Mouse (Mus musculus): ENCODE data around the gene Vps54.

DNA sequence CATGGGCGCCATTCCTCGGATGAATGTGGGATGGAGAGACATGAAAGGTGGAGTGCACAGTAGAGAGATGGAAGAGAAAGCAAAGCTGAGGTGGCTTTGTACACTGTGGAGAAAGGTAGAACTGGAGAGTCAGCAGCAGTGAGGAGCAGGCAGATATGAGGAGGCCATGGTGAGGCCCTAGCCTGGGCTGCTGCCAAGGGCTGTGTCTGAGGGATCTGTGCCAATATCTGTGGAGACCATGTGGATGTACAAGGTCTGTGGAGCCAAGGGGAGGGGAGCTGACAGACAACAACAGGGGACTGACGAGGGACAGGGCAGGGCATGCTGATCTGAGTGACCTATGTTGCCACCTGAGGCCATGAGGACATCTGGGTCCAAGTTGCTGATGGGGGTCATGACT lies 21.7 kb upstream of the Vps54 start:
- TF ChIP-seq POLR2A (IDR thresholded peaks at IDR 0.05; ENCODE audit: extremely low read depth, insufficient read depth, low read length) (no peak), CTCF (IDR thresholded peaks at IDR 0.05; ENCODE audit: low read depth, low read length) (no peak)

All from liver, adult 2 months (tissue).